Mouse (Mus musculus) neural tube, embryonic 14.5 days (tissue): Measurements from ENCODE around the gene Pus10. TPM values are rescaled to one million over a fixed set of nuclear protein-coding genes. Genes with fewer than 3 reads are reported as not detected.

Experiments
- ATAC-seq: fragments of 200-750 bp; cut with Nextera tagmentation; 2 replicates; pipeline ENCODE4 v1.8.0; 2017; ENCODE audit warnings: low read depth, mild to moderate bottlenecking, moderate TSS enrichment, moderate library complexity
- H3K27ac ChIP-seq: fragments of 300-500 bp; sonication (generic); 2 replicates; pipeline ENCODE4 v1.5.1; 2014; ENCODE audit warnings: low read depth, mild to moderate bottlenecking, control low read depth, low read length, moderate library complexity, mixed read lengths
- H3K27me3 ChIP-seq: fragments of 300-500 bp; sonication (generic); 2 replicates; pipeline ENCODE4 v1.6.1; 2014; ENCODE audit warnings: low read length; ENCODE audit not compliant: control insufficient read depth, insufficient read depth
- H3K36me3 ChIP-seq: fragments of 300-500 bp; sonication (generic); 2 replicates; pipeline ENCODE4 v1.6.1; 2014; ENCODE audit warnings: low read length, mixed read lengths; ENCODE audit not compliant: control insufficient read depth, insufficient read depth
- H3K4me1 ChIP-seq: fragments of 300-500 bp; sonication (generic); 2 replicates; pipeline ENCODE4 v1.6.1; 2014; ENCODE audit warnings: low read length; ENCODE audit not compliant: control insufficient read depth, insufficient read depth
- H3K4me2 ChIP-seq: fragments of 300-500 bp; sonication (generic); 2 replicates; pipeline ENCODE4 v1.6.1; 2014; ENCODE audit warnings: mild to moderate bottlenecking, low read depth, low read length, control low read depth
- H3K4me3 ChIP-seq: fragments of 300-500 bp; sonication (generic); 2 replicates; pipeline ENCODE4 v1.5.1; 2014; ENCODE audit warnings: low read depth, low read length, control low read depth, mixed read lengths
- H3K9ac ChIP-seq: fragments of 300-500 bp; sonication (generic); replicated peaks from 2 replicates; pipeline ENCODE4 v1.6.1; 2014; ENCODE audit warnings: low read depth, mild to moderate bottlenecking, control low read depth, low read length, mixed read lengths
- H3K9me3 ChIP-seq: fragments of 300-500 bp; sonication (generic); 2 replicates; pipeline ENCODE4 v1.6.1; 2016; ENCODE audit warnings: low read length; ENCODE audit not compliant: control insufficient read depth
- WGBS: fragments of 180-500 bp; shearing (Covaris S2); extraction: QIAGEN DNeasy Blood & Tissue Kit; methylation state at CpG from one replicate; pipeline ENCODE4 v1.1.7; 2014; 5-methylcytosine and 5-hydroxymethylcytosine counted together
- polyA plus RNA-seq: library from polyadenylated mRNA; unstranded; fragments of >200 nt; fragmentation: Nextera tagmentation; extraction: Ambion mirVana; gene quantifications from 2 replicates; pipeline ENCODE4 v1.2.1, GENCODE M21; 2014

Pus10 gene
- polyA plus RNA-seq, 1 experiment from 2014 or later, result 13.9 TPM

- no peak overlapping the region for H3K27ac ChIP-seq
- no peaks in the 10 kb centered on the region for H3K4me1 ChIP-seq
- peaks cover 29% of the 10 kb centered on the region for H3K36me3 ChIP-seq
- H3K4me3 ChIP-seq, result no peak overlapping the region
- H3K4me2 ChIP-seq, result no peak overlapping the region
- WGBS, result 83% methylated on average over 3 of the region's 3 CpGs
- no peaks in the 10 kb centered on the region for H3K27me3 ChIP-seq
- H3K9me3 ChIP-seq, result no peaks in the 10 kb centered on the region
- ATAC-seq, result no peak
- no peak overlapping the region for H3K9ac ChIP-seq
Observed at GRCm38 (mm10) chr11:23712299-23712698, 46.8 kb downstream of the Pus10 start.

GRCm38 (mm10) chr11:23718856-23719255 lies 53.4 kb downstream of the Pus10 start:
- Histone ChIP-seq H3K36me3 (peaks cover 26% of the 10 kb centered on the region), H3K27me3 (no peaks in the 10 kb centered on the region), H3K4me2 (no peak overlapping the region), H3K4me1 (no peaks in the 10 kb centered on the region), H3K9me3 (no peaks in the 10 kb centered on the region), H3K9ac (no peak overlapping the region), H3K4me3 (no peak overlapping the region), H3K27ac (no peak overlapping the region)
- WGBS, result 95% methylated on average over 2 of the region's 2 CpGs
- ATAC-seq, result no peak

GRCm38 (mm10) chr11:23719825-23720224 lies 54.4 kb downstream of the Pus10 start:
- peaks cover 23% of the 10 kb centered on the region for H3K36me3 ChIP-seq
- no peaks in the 10 kb centered on the region for H3K9me3 ChIP-seq
- H3K27ac ChIP-seq, result no peak overlapping the region
- H3K27me3 ChIP-seq, result no peaks in the 10 kb centered on the region
- H3K4me3 ChIP-seq, result no peak overlapping the region
- H3K4me2 ChIP-seq, result no peak overlapping the region
- no peaks in the 10 kb centered on the region for H3K4me1 ChIP-seq
- no peak for ATAC-seq
- H3K9ac ChIP-seq, result no peak overlapping the region
- WGBS, result 81% methylated on average over 3 of the region's 3 CpGs

- no peak overlapping the region for H3K4me3 ChIP-seq
- no peak overlapping the region for H3K27ac ChIP-seq
- H3K4me1 ChIP-seq, result no peaks in the 10 kb centered on the region
- no peaks in the 10 kb centered on the region for H3K27me3 ChIP-seq
- no peaks in the 10 kb centered on the region for H3K9me3 ChIP-seq
- peak; percentile 31; the same call in 1 of the 2 replicates for ATAC-seq
- no peak overlapping the region for H3K9ac ChIP-seq
- 11% methylated on average over 2 of the region's 2 CpGs for WGBS
- H3K4me2 ChIP-seq, result no peak overlapping the region
- H3K36me3 ChIP-seq, result peaks cover 32% of the 10 kb centered on the region
Observed at GRCm38 (mm10) chr11:23722326-23722725, 56.9 kb downstream of the Pus10 start.

- ATAC-seq, result no peak
- no peak overlapping the region for H3K27ac ChIP-seq
- no peak overlapping the region for H3K4me2 ChIP-seq
- H3K9ac ChIP-seq, result no peak overlapping the region
- no peaks in the 10 kb centered on the region for H3K9me3 ChIP-seq
- 92% methylated on average over 2 of the region's 2 CpGs for WGBS
- H3K27me3 ChIP-seq, result no peaks in the 10 kb centered on the region
- peaks cover 35% of the 10 kb centered on the region for H3K36me3 ChIP-seq
- H3K4me1 ChIP-seq, result no peaks in the 10 kb centered on the region
- no peak overlapping the region for H3K4me3 ChIP-seq
Observed at GRCm38 (mm10) chr11:23725850-23726249, 60.4 kb downstream of the Pus10 start.

- Histone ChIP-seq H3K27me3 (no peaks in the 10 kb centered on the region), H3K36me3 (peaks cover 34% of the 10 kb centered on the region), H3K9ac (no peak overlapping the region), H3K4me3 (no peak overlapping the region), H3K4me2 (no peak overlapping the region), H3K27ac (no peak overlapping the region), H3K9me3 (no peaks in the 10 kb centered on the region), H3K4me1 (no peaks in the 10 kb centered on the region)
- no peak for ATAC-seq
- 88% methylated on average over 2 of the region's 2 CpGs for WGBS
Observed at GRCm38 (mm10) chr11:23726441-23726840, 61.0 kb downstream of the Pus10 start.

GRCm38 (mm10) chr11:23728186-23728585 lies 62.7 kb downstream of the Pus10 start:
- WGBS, result 94% methylated on average over 2 of the region's 2 CpGs
- H3K4me3 ChIP-seq, result no peak overlapping the region
- H3K27me3 ChIP-seq, result no peaks in the 10 kb centered on the region
- ATAC-seq, result no peak
- H3K27ac ChIP-seq, result no peak overlapping the region
- H3K9ac ChIP-seq, result no peak overlapping the region
- peaks cover 27% of the 10 kb centered on the region for H3K36me3 ChIP-seq
- no peak overlapping the region for H3K4me2 ChIP-seq
- H3K4me1 ChIP-seq, result no peaks in the 10 kb centered on the region
- H3K9me3 ChIP-seq, result no peaks in the 10 kb centered on the region

- Histone ChIP-seq H3K9ac (no peak overlapping the region), H3K9me3 (no peaks in the 10 kb centered on the region), H3K27ac (no peak overlapping the region), H3K36me3 (peaks cover 27% of the 10 kb centered on the region), H3K4me3 (no peak overlapping the region), H3K27me3 (no peaks in the 10 kb centered on the region), H3K4me1 (no peaks in the 10 kb centered on the region), H3K4me2 (no peak overlapping the region)
- 95% methylated on average over 4 of the region's 4 CpGs for WGBS
- ATAC-seq, result no peak
Observed at GRCm38 (mm10) chr11:23730120-23730519, 64.6 kb downstream of the Pus10 start.

GRCm38 (mm10) chr11:23732840-23733239 lies 67.4 kb downstream of the Pus10 start:
- no peak for ATAC-seq
- 82% methylated on average over 1 of the region's 1 CpGs for WGBS
- Histone ChIP-seq H3K9ac (no peak overlapping the region), H3K4me2 (no peak overlapping the region), H3K27me3 (no peaks in the 10 kb centered on the region), H3K27ac (no peak overlapping the region), H3K9me3 (no peaks in the 10 kb centered on the region), H3K36me3 (peaks cover 8% of the 10 kb centered on the region), H3K4me1 (no peaks in the 10 kb centered on the region), H3K4me3 (no peak overlapping the region)
